Mouse (Mus musculus) lung, postnatal 0 days (tissue): Measurements from ENCODE around the gene Blm.

Experiments
- CTCF ChIP-seq: IDR thresholded peaks from 2 replicates; pipeline ENCODE4 v1.5.1; 2016; ENCODE audit warnings: antibody characterized with exemption, mild to moderate bottlenecking
- EP300 ChIP-seq: IDR thresholded peaks from 2 replicates; pipeline ENCODE4 v1.6.1; 2016; ENCODE audit warnings: antibody characterized with exemption, mild to moderate bottlenecking, control low read depth

GRCm38 (mm10) chr7:80427730-80428129 lies 107.2 kb downstream of the Blm start:
- TF ChIP-seq EP300 (no peak), CTCF (no peak)
